Mouse (Mus musculus) olfactory bulb, adult 2 months (tissue): ENCODE data around the gene Gpc1.

Source experiments
- CTCF ChIP-seq: fragments of 200-500 bp; IDR thresholded peaks from 2 replicates; pipeline ENCODE4 v1.5.1; 2012; ENCODE audit warnings: low read depth, mild to moderate bottlenecking, low read length, moderate library complexity; ENCODE audit not compliant: insufficient read depth
- POLR2A ChIP-seq: fragments of 200-500 bp; IDR thresholded peaks from 2 replicates; pipeline ENCODE4 v1.6.1; 2012; ENCODE audit warnings: mild to moderate bottlenecking, low read depth, low read length, moderate library complexity; ENCODE audit not compliant: insufficient read depth

GRCm38 (mm10) chr1:92878066-92878741, 46.8 kb downstream of the Gpc1 start:
- TF ChIP-seq CTCF (no peak), POLR2A (no peak)
